Mouse (Mus musculus): ENCODE results near the gene Ppp4c.

DNA sequence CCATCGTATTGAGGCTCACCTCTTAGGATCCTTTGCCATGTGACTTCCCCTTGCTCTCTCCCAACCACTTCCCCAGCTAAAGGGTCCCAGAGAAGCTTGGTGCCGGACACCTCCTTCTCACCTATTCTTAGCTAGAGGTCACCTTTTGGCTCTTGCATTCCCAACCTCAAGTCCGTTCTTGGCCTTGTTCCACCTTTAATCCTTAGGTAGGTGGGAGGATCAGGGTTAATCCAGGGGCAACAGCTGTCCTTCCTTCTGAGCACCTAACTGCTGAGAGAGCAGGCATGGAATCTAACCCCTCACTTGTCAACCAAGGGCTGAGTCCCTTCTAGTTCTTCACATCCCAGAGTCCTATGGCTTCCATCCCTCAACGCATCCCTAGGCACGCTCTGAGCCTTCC is 33.7 kb upstream of the Ppp4c start:
- TF ChIP-seq CTCF (IDR thresholded peaks at IDR 0.05; ENCODE audit: borderline replicate concordance, control insufficient read depth, extremely low read depth, insufficient read depth, low read length, poor library complexity): no peak
- no peak for TF ChIP-seq POLR2A (IDR thresholded peaks at IDR 0.05; ENCODE audit: control insufficient read depth, extremely low read depth, insufficient read depth, low read length, poor library complexity)

All from thymus, adult 2 months (tissue).